Mouse (Mus musculus) stomach, postnatal 0 days (tissue): ENCODE measurements around the gene Fam149a.

Experiments
- CTCF ChIP-seq: IDR thresholded peaks from 2 replicates; pipeline ENCODE4 v1.5.1; 2016; ENCODE audit warnings: antibody characterized with exemption, low read depth, mild to moderate bottlenecking, moderate library complexity
- EP300 ChIP-seq: optimal IDR thresholded peaks from 2 replicates; pipeline ENCODE3; 2016; ENCODE audit warnings: antibody characterized with exemption

GRCm38 (mm10) chr8:45362323-45362722 lies 19.8 kb downstream of the Fam149a start:
- TF ChIP-seq EP300 (no peak), CTCF (peak; percentile 72)
